Mouse (Mus musculus): ENCODE results near the gene Zfp110. TPM values are rescaled to one million over a fixed set of nuclear protein-coding genes. Genes with fewer than 3 reads are reported as not detected.
"Not testable (repeated sequence)": the region's sequence is repeated elsewhere in the genome, so short reads cannot be mapped to it uniquely, and the experiment has no call there.

Zfp110 gene
- 36.0 and 38.8 TPM in 2 replicates for polyA plus RNA-seq (2015; fragmentation: Nextera tagmentation; extraction: Ambion mirVana)

DNA sequence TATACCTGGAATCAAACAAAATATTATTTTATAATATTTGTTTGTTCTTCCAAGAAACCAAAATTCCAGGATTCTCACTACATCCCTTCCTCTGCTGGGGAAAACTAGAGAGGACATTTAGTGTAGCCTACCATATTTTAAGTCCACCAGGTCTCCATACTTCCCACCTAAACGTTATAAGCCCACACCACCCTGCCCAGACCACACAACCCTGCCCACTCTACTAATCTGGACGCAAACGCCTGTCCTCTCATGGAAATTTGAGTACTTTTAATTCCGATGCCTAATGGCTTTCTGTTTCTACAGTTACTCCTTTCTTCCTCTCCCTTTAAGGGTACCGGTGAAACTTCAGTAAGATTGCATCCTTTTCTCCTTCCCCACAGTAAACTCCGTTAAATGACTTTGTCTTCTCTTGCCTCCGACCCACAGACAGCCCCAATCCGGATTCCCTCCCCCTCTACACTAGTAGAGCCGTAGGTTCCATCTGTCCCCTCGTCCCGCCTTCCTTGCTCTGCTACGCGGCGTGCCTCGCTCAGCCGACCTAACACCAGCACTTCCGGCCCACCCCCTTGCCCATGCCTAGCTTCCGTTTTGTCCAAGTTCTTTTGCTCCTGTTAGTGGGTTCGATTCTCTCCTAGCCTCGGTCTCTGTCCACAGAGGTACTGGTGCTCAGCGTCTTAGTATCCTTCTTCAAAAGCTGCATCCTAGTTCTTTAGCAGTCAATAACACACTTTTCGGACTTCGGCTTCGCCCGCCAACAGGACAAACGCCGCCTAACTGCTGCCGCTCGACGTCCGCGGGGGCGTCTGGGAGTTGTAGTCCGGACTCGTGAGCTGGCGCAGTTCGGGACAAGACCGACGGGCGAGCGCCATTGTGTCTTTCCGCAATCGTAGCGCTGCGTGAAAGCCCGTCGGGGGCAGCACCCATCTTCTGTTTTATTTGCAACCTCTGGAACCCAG is at the start of gene Zfp110:
Gene Zfp110 (plus strand): TSS at position 600 of the 959 bp plus-strand sequence.
- Histone ChIP-seq H3K9ac (replicated peaks; ENCODE audit: low read length) (peak within 1 kb of the TSS; percentile 69), H3K4me2 (replicated peaks; ENCODE audit: low read depth, low read length) (peak within 1 kb of the TSS; percentile 68), H3K9me3 (ENCODE audit: low read length) (peaks cover 31% of the 10 kb centered on the region), H3K4me3 (ENCODE audit: low read length) (peak within 1 kb of the TSS; percentile 66), H3K27ac (ENCODE audit: low read length) (peak within 1 kb of the TSS; percentile 68), H3K27me3 (ENCODE audit: insufficient read depth, low read length) (no peaks in the 10 kb centered on the region), H3K4me1 (ENCODE audit: insufficient read depth, low read length) (no peaks in the 10 kb centered on the region), H3K36me3 (ENCODE audit: insufficient read depth, low read length) (peaks cover 37% of the 10 kb centered on the region)
- WGBS: 2% methylated on average over 47 of the region's 47 CpGs
- ATAC-seq (ENCODE audit: low FRiP score, low TSS enrichment): peak; percentile 99

DNA sequence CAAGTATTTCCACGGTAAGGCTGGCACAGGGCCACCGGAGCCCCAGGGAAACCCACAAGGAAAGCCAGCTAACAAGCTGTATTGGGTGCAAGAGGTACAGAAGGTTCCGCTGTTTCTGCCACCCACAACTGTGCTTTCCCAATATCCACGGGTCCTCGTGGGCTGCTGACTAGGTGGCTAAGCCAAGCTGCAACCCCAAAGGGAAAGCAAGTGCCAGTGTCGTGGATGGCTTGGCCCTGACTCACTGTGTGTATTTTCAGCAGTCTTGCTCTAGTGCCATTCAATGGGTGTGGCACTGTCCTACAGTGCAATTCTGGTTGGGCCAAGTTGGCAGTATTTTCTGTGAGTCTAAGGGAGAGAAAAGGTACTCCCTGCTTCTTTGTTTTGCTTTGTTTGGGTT is 47.2 kb upstream of the Zfp110 start:
- H3K9ac ChIP-seq (replicated peaks; ENCODE audit: low read length): no peak overlapping the region
- H3K9me3 ChIP-seq (ENCODE audit: low read length): no peaks in the 10 kb centered on the region
- H3K27ac ChIP-seq (ENCODE audit: low read length): no peak overlapping the region
- no peak overlapping the region for H3K4me3 ChIP-seq (ENCODE audit: low read length)
- H3K36me3 ChIP-seq (ENCODE audit: insufficient read depth, low read length): no peaks in the 10 kb centered on the region
- no peak for ATAC-seq (ENCODE audit: low FRiP score, low TSS enrichment)
- no peaks in the 10 kb centered on the region for H3K4me1 ChIP-seq (ENCODE audit: insufficient read depth, low read length)
- no peaks in the 10 kb centered on the region for H3K27me3 ChIP-seq (ENCODE audit: insufficient read depth, low read length)
- H3K4me2 ChIP-seq (replicated peaks; ENCODE audit: low read depth, low read length): no peak overlapping the region
- WGBS: 77% methylated on average over 6 of the region's 6 CpGs

DNA sequence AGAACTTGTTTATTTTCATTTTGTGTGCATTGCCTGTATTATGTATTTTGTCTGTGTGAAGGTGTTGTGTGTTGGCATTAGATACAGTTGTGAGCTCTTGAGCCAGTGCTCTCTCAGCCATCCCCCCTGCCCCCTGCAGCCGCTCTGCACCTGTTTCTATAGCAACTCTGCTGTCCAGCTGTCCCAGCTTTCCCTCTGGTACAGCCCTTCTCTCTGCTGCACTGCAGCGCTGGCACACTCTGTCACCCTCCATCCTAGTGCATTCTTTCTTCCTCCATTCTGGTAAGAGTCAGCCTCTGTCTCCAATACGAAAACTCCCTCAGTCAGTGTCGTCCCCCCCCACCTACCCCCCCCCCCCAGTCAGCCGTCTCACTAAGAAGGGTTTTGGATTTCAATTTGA is 46.5 kb upstream of the Zfp110 start:
- H3K9me3 ChIP-seq (ENCODE audit: low read length): no peaks in the 10 kb centered on the region
- H3K9ac ChIP-seq (replicated peaks; ENCODE audit: low read length): no peak overlapping the region
- H3K36me3 ChIP-seq (ENCODE audit: insufficient read depth, low read length): no peaks in the 10 kb centered on the region
- no peak overlapping the region for H3K27ac ChIP-seq (ENCODE audit: low read length)
- no peaks in the 10 kb centered on the region for H3K27me3 ChIP-seq (ENCODE audit: insufficient read depth, low read length)
- ATAC-seq (ENCODE audit: low FRiP score, low TSS enrichment): no peak
- no peak overlapping the region for H3K4me2 ChIP-seq (replicated peaks; ENCODE audit: low read depth, low read length)
- 26% methylated on average over 5 of the region's 5 CpGs for WGBS
- H3K4me1 ChIP-seq (ENCODE audit: insufficient read depth, low read length): no peaks in the 10 kb centered on the region
- H3K4me3 ChIP-seq (ENCODE audit: low read length): no peak overlapping the region

DNA sequence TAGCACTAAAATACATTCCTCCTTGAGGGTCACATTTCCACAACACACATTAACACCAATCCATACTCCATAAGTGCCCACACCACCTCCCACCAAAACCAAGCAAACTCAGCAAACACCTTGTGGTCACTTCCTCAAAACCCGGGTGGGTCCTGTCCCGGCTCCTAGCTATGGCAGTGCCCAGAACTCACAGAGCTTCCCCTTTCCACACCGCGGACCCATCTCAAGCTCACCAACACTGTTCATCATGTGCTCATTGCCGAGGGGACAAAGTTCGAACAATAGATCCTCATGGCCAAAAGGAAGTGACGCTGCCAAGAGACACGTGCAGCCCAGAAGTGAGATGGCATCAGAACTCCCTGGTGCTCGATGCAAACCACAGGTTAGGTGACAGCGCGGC is 41.9 kb upstream of the Zfp110 start:
- WGBS: 89% methylated on average over 11 of the region's 11 CpGs
- not testable (repeated sequence) for H3K27ac ChIP-seq (ENCODE audit: low read length); H3K4me3 ChIP-seq (ENCODE audit: low read length); H3K36me3 ChIP-seq (ENCODE audit: insufficient read depth, low read length); H3K9ac ChIP-seq (replicated peaks; ENCODE audit: low read length); ATAC-seq (ENCODE audit: low FRiP score, low TSS enrichment); H3K4me2 ChIP-seq (replicated peaks; ENCODE audit: low read depth, low read length); H3K27me3 ChIP-seq (ENCODE audit: insufficient read depth, low read length); H3K4me1 ChIP-seq (ENCODE audit: insufficient read depth, low read length)
- peaks cover 12% of the 10 kb centered on the region for H3K9me3 ChIP-seq (ENCODE audit: low read length)

DNA sequence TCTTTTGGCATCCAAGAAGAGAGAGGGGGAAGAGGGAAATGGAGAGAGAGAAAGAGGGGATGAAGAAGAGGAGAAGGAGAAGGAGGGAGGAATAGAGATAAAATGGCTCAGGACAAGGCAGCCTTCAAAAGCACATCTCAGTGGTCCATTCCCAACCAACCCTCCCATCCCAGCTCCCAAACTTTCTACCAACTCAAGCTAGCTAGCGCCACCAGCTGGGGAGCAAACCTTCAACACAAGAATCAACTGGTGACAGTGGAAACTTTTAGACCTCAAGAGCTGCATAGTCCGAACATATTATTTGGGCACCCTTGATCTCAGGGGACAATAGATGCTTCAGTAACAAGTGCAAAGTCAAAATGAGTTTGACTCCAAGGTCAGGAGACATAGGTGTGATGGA is 36.6 kb upstream of the Zfp110 start:
- H3K4me1 ChIP-seq (ENCODE audit: insufficient read depth, low read length): peaks cover 5% of the 10 kb centered on the region; the same call in 1 of the 2 replicates
- H3K9me3 ChIP-seq (ENCODE audit: low read length): peaks cover 18% of the 10 kb centered on the region
- H3K4me2 ChIP-seq (replicated peaks; ENCODE audit: low read depth, low read length): no peak overlapping the region
- ATAC-seq (ENCODE audit: low FRiP score, low TSS enrichment): no peak
- no peak overlapping the region for H3K9ac ChIP-seq (replicated peaks; ENCODE audit: low read length)
- H3K27ac ChIP-seq (ENCODE audit: low read length): no peak overlapping the region
- 65% methylated on average over 2 of the region's 2 CpGs for WGBS
- H3K4me3 ChIP-seq (ENCODE audit: low read length): no peak overlapping the region
- no peaks in the 10 kb centered on the region for H3K27me3 ChIP-seq (ENCODE audit: insufficient read depth, low read length)
- peaks cover 11% of the 10 kb centered on the region; the same call in 1 of the 2 replicates for H3K36me3 ChIP-seq (ENCODE audit: insufficient read depth, low read length)

DNA sequence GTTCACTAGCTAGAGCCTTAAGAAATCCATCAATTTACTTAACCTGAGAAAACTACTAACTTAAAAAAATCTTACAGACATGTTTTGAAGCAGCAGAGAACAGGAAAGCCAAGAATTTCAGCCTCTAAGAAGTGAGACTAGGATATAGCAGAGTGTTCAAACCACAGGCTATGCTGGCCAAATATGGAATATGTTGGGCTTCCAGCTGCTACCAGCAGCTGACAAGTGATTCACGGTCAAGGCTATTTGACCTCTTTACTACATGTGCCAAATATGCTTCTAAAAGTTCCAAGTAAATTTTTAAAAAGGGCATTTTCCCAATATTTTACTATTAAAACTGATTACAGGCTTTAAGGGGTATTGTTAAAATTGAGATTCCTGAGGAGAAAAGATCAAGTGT is 35.0 kb upstream of the Zfp110 start:
- WGBS: 82% methylated on average over 1 of the region's 1 CpGs
- H3K4me3 ChIP-seq (ENCODE audit: low read length): no peak overlapping the region
- no peak overlapping the region for H3K4me2 ChIP-seq (replicated peaks; ENCODE audit: low read depth, low read length)
- H3K36me3 ChIP-seq (ENCODE audit: insufficient read depth, low read length): peaks cover 11% of the 10 kb centered on the region; the same call in 1 of the 2 replicates
- no peak for ATAC-seq (ENCODE audit: low FRiP score, low TSS enrichment)
- peaks cover 11% of the 10 kb centered on the region; the same call in 1 of the 2 replicates for H3K4me1 ChIP-seq (ENCODE audit: insufficient read depth, low read length)
- peaks cover 18% of the 10 kb centered on the region for H3K9me3 ChIP-seq (ENCODE audit: low read length)
- H3K27me3 ChIP-seq (ENCODE audit: insufficient read depth, low read length): no peaks in the 10 kb centered on the region
- H3K27ac ChIP-seq (ENCODE audit: low read length): no peak overlapping the region
- H3K9ac ChIP-seq (replicated peaks; ENCODE audit: low read length): no peak overlapping the region

DNA sequence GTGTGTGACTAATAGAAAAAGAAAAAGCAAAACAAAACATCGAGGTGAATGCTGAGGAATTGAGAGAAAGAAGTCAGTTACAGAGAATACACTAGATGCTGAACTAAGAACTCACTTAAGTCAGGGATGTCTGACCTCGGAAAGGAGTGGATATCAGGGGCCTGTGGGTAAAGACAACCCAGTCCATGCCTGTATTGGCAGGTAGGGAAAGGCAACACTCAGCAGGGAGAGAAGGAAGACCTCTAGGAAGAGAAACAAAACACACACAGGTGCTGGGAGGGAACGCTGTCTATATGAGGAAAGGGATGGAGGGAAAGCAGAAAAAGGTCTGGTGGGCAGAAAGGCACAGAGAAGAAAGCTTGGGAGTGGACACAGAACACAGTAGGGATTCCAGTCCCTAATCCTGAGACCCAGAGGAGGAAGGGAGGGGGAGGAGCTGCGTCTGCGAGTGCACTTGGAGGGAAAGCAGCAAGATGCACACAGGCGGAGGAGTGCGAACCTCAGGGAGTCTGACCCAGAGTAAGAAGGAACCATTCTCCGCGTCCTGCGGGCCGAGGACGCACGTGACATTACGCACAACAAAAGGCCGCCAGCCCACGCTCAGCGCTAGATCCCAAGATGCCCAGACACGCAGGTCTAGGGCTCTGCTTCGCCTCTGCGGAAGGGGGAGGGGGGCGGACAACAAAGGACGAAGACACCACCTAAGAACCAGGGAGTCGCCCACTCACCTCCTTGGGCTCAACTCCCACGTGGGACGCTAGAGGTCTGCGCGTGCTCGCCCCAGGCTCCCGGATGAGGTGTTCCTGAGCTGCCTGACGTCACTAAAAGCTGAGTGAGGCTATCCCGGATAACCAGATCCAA is 31.5 kb upstream of the Zfp110 start, which contains the start of gene Zscan18:
Gene Zscan18 (minus strand): TSS at position 770 of the 861 bp plus-strand sequence.
- Histone ChIP-seq H3K36me3 (ENCODE audit: insufficient read depth, low read length) (peaks cover 22% of the 10 kb centered on the region), H3K4me3 (ENCODE audit: low read length) (peak within 1 kb of the TSS; percentile 52), H3K4me2 (replicated peaks; ENCODE audit: low read depth, low read length) (peak within 1 kb of the TSS; percentile 72), H3K4me1 (ENCODE audit: insufficient read depth, low read length) (peaks cover 11% of the 10 kb centered on the region; the same call in 1 of the 2 replicates), H3K27me3 (ENCODE audit: insufficient read depth, low read length) (no peaks in the 10 kb centered on the region), H3K9me3 (ENCODE audit: low read length) (peaks cover 9% of the 10 kb centered on the region), H3K9ac (replicated peaks; ENCODE audit: low read length) (peak within 1 kb of the TSS; percentile 67), H3K27ac (ENCODE audit: low read length) (no peak within 1 kb of the TSS)
- ATAC-seq (ENCODE audit: low FRiP score, low TSS enrichment): peak; percentile 97
- WGBS: 5% methylated on average over 31 of the region's 31 CpGs

DNA sequence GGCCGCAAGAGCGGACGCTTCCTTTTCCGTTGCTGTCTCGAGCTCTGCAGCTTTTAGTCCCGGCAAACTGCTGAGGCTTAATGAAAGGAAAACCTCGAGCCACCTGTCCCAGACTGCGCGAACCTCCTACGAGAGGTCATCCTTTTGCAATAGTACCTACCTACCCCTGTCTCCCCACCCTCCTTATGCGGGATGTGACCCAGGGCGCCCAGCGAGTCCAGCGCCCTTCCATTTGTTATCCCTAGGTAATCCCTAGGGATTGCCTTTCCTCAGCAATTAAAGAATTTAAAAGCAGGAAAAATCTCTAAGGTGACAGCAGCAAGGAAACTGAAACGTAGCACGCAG is 30.9 kb upstream of the Zfp110 start:
- peaks cover 11% of the 10 kb centered on the region; the same call in 1 of the 2 replicates for H3K4me1 ChIP-seq (ENCODE audit: insufficient read depth, low read length)
- H3K27ac ChIP-seq (ENCODE audit: low read length): no peak overlapping the region
- peak overlapping the region; percentile 67 for H3K9ac ChIP-seq (replicated peaks; ENCODE audit: low read length)
- ATAC-seq (ENCODE audit: low FRiP score, low TSS enrichment): peak; percentile 80; the same call in 1 of the 2 replicates
- no peaks in the 10 kb centered on the region for H3K27me3 ChIP-seq (ENCODE audit: insufficient read depth, low read length)
- WGBS: under 1% methylated on average over 16 of the region's 16 CpGs
- H3K4me3 ChIP-seq (ENCODE audit: low read length): peak overlapping the region; percentile 52
- H3K36me3 ChIP-seq (ENCODE audit: insufficient read depth, low read length): peaks cover 25% of the 10 kb centered on the region
- peaks cover 13% of the 10 kb centered on the region for H3K9me3 ChIP-seq (ENCODE audit: low read length)
- peak overlapping the region; percentile 72 for H3K4me2 ChIP-seq (replicated peaks; ENCODE audit: low read depth, low read length)

DNA sequence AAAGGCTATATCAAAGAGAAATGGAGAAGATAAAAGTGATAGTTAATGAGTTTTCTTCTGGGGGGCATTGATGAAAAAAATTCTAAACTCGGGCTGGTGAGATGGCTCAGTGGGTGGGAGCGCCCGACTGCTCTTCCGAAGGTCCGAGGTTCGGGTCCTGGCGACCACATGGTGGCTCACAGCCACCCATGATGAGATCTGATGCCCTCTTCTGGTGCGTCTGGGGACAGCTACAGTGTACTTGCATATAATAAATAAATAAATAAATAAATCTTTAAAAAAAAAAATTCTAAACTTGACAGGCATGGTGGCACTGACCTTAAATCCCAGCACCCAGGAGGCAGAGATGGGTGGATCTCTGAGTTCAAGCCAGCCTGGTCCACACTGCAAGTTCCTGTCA is 19.0 kb upstream of the Zfp110 start:
- WGBS: 94% methylated on average over 8 of the region's 8 CpGs
- ATAC-seq (ENCODE audit: low FRiP score, low TSS enrichment): no peak
- Histone ChIP-seq H3K27ac (ENCODE audit: low read length) (no peak overlapping the region), H3K27me3 (ENCODE audit: insufficient read depth, low read length) (no peaks in the 10 kb centered on the region), H3K9me3 (ENCODE audit: low read length) (peaks cover 46% of the 10 kb centered on the region), H3K36me3 (ENCODE audit: insufficient read depth, low read length) (peaks cover 44% of the 10 kb centered on the region), H3K9ac (replicated peaks; ENCODE audit: low read length) (no peak overlapping the region), H3K4me1 (ENCODE audit: insufficient read depth, low read length) (peaks cover 9% of the 10 kb centered on the region; the same call in 1 of the 2 replicates), H3K4me2 (replicated peaks; ENCODE audit: low read depth, low read length) (no peak overlapping the region), H3K4me3 (ENCODE audit: low read length) (no peak overlapping the region)

Data from kidney, embryonic 16.5 days (tissue).